Mouse (Mus musculus) neural tube, embryonic 14.5 days (tissue): Measurements from ENCODE around the gene Ift81. TPM values are rescaled to one million over a fixed set of nuclear protein-coding genes. Genes with fewer than 3 reads are reported as not detected.

Experiments used
- ATAC-seq: fragments of 200-750 bp; cut with Nextera tagmentation; 2 replicates; pipeline ENCODE4 v1.8.0; 2017; ENCODE audit warnings: low read depth, mild to moderate bottlenecking, moderate TSS enrichment, moderate library complexity
- H3K27ac ChIP-seq: fragments of 300-500 bp; sonication (generic); 2 replicates; pipeline ENCODE4 v1.5.1; 2014; ENCODE audit warnings: low read depth, mild to moderate bottlenecking, control low read depth, low read length, moderate library complexity, mixed read lengths
- H3K27me3 ChIP-seq: fragments of 300-500 bp; sonication (generic); 2 replicates; pipeline ENCODE4 v1.6.1; 2014; ENCODE audit warnings: low read length; ENCODE audit not compliant: control insufficient read depth, insufficient read depth
- H3K36me3 ChIP-seq: fragments of 300-500 bp; sonication (generic); 2 replicates; pipeline ENCODE4 v1.6.1; 2014; ENCODE audit warnings: low read length, mixed read lengths; ENCODE audit not compliant: control insufficient read depth, insufficient read depth
- H3K4me1 ChIP-seq: fragments of 300-500 bp; sonication (generic); 2 replicates; pipeline ENCODE4 v1.6.1; 2014; ENCODE audit warnings: low read length; ENCODE audit not compliant: control insufficient read depth, insufficient read depth
- H3K4me2 ChIP-seq: fragments of 300-500 bp; sonication (generic); 2 replicates; pipeline ENCODE4 v1.6.1; 2014; ENCODE audit warnings: mild to moderate bottlenecking, low read depth, low read length, control low read depth
- H3K4me3 ChIP-seq: fragments of 300-500 bp; sonication (generic); 2 replicates; pipeline ENCODE4 v1.5.1; 2014; ENCODE audit warnings: low read depth, low read length, control low read depth, mixed read lengths
- H3K9ac ChIP-seq: fragments of 300-500 bp; sonication (generic); replicated peaks from 2 replicates; pipeline ENCODE4 v1.6.1; 2014; ENCODE audit warnings: low read depth, mild to moderate bottlenecking, control low read depth, low read length, mixed read lengths
- H3K9me3 ChIP-seq: fragments of 300-500 bp; sonication (generic); 2 replicates; pipeline ENCODE4 v1.6.1; 2016; ENCODE audit warnings: low read length; ENCODE audit not compliant: control insufficient read depth
- WGBS: fragments of 180-500 bp; shearing (Covaris S2); extraction: QIAGEN DNeasy Blood & Tissue Kit; methylation state at CpG from one replicate; pipeline ENCODE4 v1.1.7; 2014; 5-methylcytosine and 5-hydroxymethylcytosine counted together
- polyA plus RNA-seq: library from polyadenylated mRNA; unstranded; fragments of >200 nt; fragmentation: Nextera tagmentation; extraction: Ambion mirVana; gene quantifications from 2 replicates; pipeline ENCODE4 v1.2.1, GENCODE M21; 2014

The Ift81 gene
- polyA plus RNA-seq, 1 experiment from 2014 or later, result 68.6 TPM

GRCm38 (mm10) chr5:122636958-122637357, 22.6 kb upstream of the Ift81 start:
- Histone ChIP-seq H3K9me3 (no peaks in the 10 kb centered on the region), H3K4me3 (no peak overlapping the region), H3K27ac (no peak overlapping the region), H3K9ac (no peak overlapping the region), H3K36me3 (no peaks in the 10 kb centered on the region), H3K4me2 (peak overlapping the region; percentile 38), H3K27me3 (no peaks in the 10 kb centered on the region), H3K4me1 (no peaks in the 10 kb centered on the region)
- 49% methylated on average over 16 of the region's 16 CpGs for WGBS
- no peak for ATAC-seq

- ATAC-seq, result no peak
- whole genome bisulfite sequencing, result 71% methylated on average over 9 of the region's 9 CpGs
- Histone ChIP-seq H3K9me3 (no peaks in the 10 kb centered on the region), H3K27me3 (no peaks in the 10 kb centered on the region), H3K4me1 (no peaks in the 10 kb centered on the region), H3K4me3 (no peak overlapping the region), H3K36me3 (no peaks in the 10 kb centered on the region), H3K9ac (no peak overlapping the region), H3K4me2 (no peak overlapping the region), H3K27ac (no peak overlapping the region)
These were observed 22.0 kb upstream of the Ift81 start for GRCm38 (mm10) chr5:122636308-122636707.

- Histone ChIP-seq H3K9me3 (no peaks in the 10 kb centered on the region), H3K4me3 (no peak overlapping the region), H3K27ac (no peak overlapping the region), H3K27me3 (no peaks in the 10 kb centered on the region), H3K4me2 (no peak overlapping the region), H3K4me1 (no peaks in the 10 kb centered on the region), H3K36me3 (no peaks in the 10 kb centered on the region), H3K9ac (no peak overlapping the region)
- 86% methylated on average over 8 of the region's 8 CpGs for WGBS
- no peak for ATAC-seq
These were observed 20.9 kb upstream of the Ift81 start for GRCm38 (mm10) chr5:122635228-122635627.

GRCm38 (mm10) chr5:122627243-122627642, 12.9 kb upstream of the Ift81 start:
- no peak overlapping the region for H3K27ac ChIP-seq
- 0 out of 2 replicates have a peak, but pooled peaks have one; percentile 38 for ATAC-seq
- H3K4me3 ChIP-seq, result no peak overlapping the region
- no peaks in the 10 kb centered on the region for H3K27me3 ChIP-seq
- 44% methylated on average over 2 of the region's 2 CpGs for WGBS
- H3K9me3 ChIP-seq, result no peaks in the 10 kb centered on the region
- H3K9ac ChIP-seq, result no peak overlapping the region
- no peaks in the 10 kb centered on the region for H3K36me3 ChIP-seq
- H3K4me1 ChIP-seq, result no peaks in the 10 kb centered on the region
- no peak overlapping the region for H3K4me2 ChIP-seq

GRCm38 (mm10) chr5:122625565-122626252, 11.4 kb upstream of the Ift81 start:
- no peak overlapping the region for H3K27ac ChIP-seq
- ATAC-seq, result no peak
- no peak overlapping the region for H3K4me3 ChIP-seq
- no peak overlapping the region for H3K9ac ChIP-seq
- 89% methylated on average over 14 of the region's 14 CpGs for WGBS
- H3K9me3 ChIP-seq, result no peaks in the 10 kb centered on the region
- H3K36me3 ChIP-seq, result no peaks in the 10 kb centered on the region
- no peak overlapping the region for H3K4me2 ChIP-seq
- H3K27me3 ChIP-seq, result no peaks in the 10 kb centered on the region
- H3K4me1 ChIP-seq, result 0 out of 2 replicates have a peak, but pooled peaks cover 3% of the 10 kb centered on the region

- Histone ChIP-seq H3K4me2 (no peak overlapping the region), H3K4me3 (no peak overlapping the region), H3K9ac (no peak overlapping the region), H3K27ac (no peak overlapping the region), H3K4me1 (0 out of 2 replicates have a peak, but pooled peaks cover 3% of the 10 kb centered on the region), H3K27me3 (no peaks in the 10 kb centered on the region), H3K36me3 (no peaks in the 10 kb centered on the region), H3K9me3 (no peaks in the 10 kb centered on the region)
- no peak for ATAC-seq
- 92% methylated on average over 11 of the region's 11 CpGs for WGBS
These were observed 10.7 kb upstream of the Ift81 start for GRCm38 (mm10) chr5:122624952-122625479.

- H3K4me1 ChIP-seq, result 0 out of 2 replicates have a peak, but pooled peaks cover 3% of the 10 kb centered on the region
- no peak overlapping the region for H3K9ac ChIP-seq
- H3K27ac ChIP-seq, result no peak overlapping the region
- H3K9me3 ChIP-seq, result no peaks in the 10 kb centered on the region
- H3K4me2 ChIP-seq, result no peak overlapping the region
- no peak overlapping the region for H3K4me3 ChIP-seq
- 85% methylated on average over 9 of the region's 9 CpGs for WGBS
- no peak for ATAC-seq
- no peaks in the 10 kb centered on the region for H3K36me3 ChIP-seq
- no peaks in the 10 kb centered on the region for H3K27me3 ChIP-seq
These were observed 9.5 kb upstream of the Ift81 start for GRCm38 (mm10) chr5:122623861-122624260.

- no peak overlapping the region for H3K4me3 ChIP-seq
- no peaks in the 10 kb centered on the region for H3K36me3 ChIP-seq
- no peak overlapping the region for H3K9ac ChIP-seq
- WGBS, result 94% methylated on average over 5 of the region's 5 CpGs
- H3K4me2 ChIP-seq, result no peak overlapping the region
- no peak for ATAC-seq
- no peak overlapping the region for H3K27ac ChIP-seq
- H3K4me1 ChIP-seq, result 0 out of 2 replicates have a peak, but pooled peaks cover 3% of the 10 kb centered on the region
- H3K9me3 ChIP-seq, result no peaks in the 10 kb centered on the region
- no peaks in the 10 kb centered on the region for H3K27me3 ChIP-seq
These were observed 8.2 kb upstream of the Ift81 start for GRCm38 (mm10) chr5:122622526-122622925.

- peak overlapping the region; percentile 52 for H3K27ac ChIP-seq
- ATAC-seq, result no peak; the same call in 1 of the 2 replicates
These were observed 7.1 kb upstream of the Ift81 start for GRCm38 (mm10) chr5:122621376-122621886.

More at GRCm38 (mm10) chr5:122621376-122621886, 7.1 kb upstream of the Ift81 start:
- Histone ChIP-seq H3K27me3 (no peaks in the 10 kb centered on the region), H3K9ac (no peak overlapping the region), H3K4me3 (no peak overlapping the region), H3K36me3 (no peaks in the 10 kb centered on the region), H3K4me1 (0 out of 2 replicates have a peak, but pooled peaks cover 3% of the 10 kb centered on the region), H3K9me3 (no peaks in the 10 kb centered on the region), H3K4me2 (no peak overlapping the region)
- 30% methylated on average over 7 of the region's 7 CpGs for WGBS
